Mouse (Mus musculus) left cerebral cortex, postnatal 14 days (tissue): Measurements from ENCODE around the gene Plekhg3. TPM values are rescaled to one million over a fixed set of nuclear protein-coding genes. Genes with fewer than 3 reads are reported as not detected.

Experiments used
- DNase-seq, 2 experiments: peaks; one replicate each; pipeline ENCODE4 v3.0.0; 2021 to 2022; ENCODE audit warnings: low spot score in 2 of 2, mixed read lengths in 1 of 2
- intact Hi-C: fragments of 180-260 bp; cut with DNase I; formaldehyde crosslinking; loops from one replicate; pipeline ENCODE4 v1.15.1; 2025
- total RNA-seq, 2 experiments: library from RNA; stranded (reverse); gene quantifications; 2 replicates each; pipeline ENCODE4 v1.2.3; 2021

Gene Plekhg3
- total RNA-seq, 2 experiments from 2014 or later = 7.0 to 9.7 TPM

DNA sequence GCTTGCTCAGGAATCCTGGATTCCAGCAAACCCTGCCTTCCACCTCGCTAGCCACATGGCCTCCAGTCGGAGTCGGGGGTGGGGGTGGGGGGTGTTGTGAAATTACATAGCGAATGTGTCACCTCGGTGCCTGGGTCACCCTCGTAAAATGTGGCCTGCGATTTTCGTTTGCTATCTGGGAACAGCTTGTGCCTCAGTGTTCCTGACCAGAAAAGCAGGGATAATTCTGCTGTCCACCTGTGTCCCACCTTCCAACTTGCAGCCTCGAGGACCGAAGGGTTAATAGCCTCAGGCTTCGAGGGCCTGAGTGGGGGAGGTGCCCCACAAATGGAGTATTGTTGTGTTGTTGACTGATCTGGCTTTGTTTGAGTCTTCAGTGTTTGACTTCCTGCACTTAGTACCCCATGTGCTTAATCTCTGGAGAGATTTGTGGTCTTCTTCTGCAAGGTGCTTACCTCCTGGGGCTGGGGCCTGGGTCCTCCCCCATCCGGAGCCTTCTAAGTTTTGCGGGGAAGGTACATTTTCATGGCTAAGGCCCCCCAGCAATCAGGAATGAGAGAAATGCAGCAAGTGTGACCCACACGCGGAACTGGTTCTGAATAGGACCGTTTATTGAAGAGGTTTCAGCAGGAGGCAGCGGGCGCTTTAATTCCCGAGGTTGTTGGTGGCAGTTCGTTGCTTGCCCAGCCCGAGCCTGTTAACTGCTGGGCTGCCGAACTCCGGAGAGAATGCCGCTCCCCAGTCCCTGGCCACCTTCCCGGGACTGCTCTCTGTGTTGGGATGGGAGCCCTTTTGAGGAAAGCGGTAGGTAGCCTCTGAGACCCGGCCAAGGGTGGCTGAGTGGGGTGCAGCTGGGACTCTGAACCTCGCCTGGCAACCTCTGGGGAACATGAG lies 15.9 kb downstream of the Plekhg3 start:
- intact Hi-C loops = no loop called here
- peak; percentile 30 for DNase-seq

GRCm38 (mm10) chr12:76547409-76548081 lies 16.9 kb downstream of the Plekhg3 start:
- intact Hi-C loops = no loop called here

DNA sequence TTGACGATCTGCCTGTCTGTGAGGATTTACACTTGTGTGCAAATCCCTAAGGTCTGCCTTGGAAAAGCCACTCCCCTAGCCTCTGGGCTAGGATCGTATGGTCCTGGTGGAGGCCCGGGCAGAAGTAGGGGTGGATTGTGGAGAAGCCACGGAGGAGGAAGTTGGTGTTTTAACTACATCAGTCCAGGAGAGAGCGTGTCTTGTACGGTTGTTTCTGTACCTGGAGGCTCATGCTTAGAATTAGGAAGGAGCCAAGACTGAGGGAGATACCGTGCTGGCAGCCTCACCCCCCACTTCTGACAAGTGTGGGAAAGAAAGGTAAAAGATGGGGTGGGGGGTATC lies 17.4 kb downstream of the Plekhg3 start:
- intact Hi-C loops = no loop called here
- DNase-seq = no peak

More at GRCm38 (mm10) chr12:76547409-76548081, 16.9 kb downstream of the Plekhg3 start:
- DNase-seq = no peak

GRCm38 (mm10) chr12:76549203-76549602 lies 18.5 kb downstream of the Plekhg3 start:
- DNase-seq = no peak
- intact Hi-C loops = no loop called here

DNA sequence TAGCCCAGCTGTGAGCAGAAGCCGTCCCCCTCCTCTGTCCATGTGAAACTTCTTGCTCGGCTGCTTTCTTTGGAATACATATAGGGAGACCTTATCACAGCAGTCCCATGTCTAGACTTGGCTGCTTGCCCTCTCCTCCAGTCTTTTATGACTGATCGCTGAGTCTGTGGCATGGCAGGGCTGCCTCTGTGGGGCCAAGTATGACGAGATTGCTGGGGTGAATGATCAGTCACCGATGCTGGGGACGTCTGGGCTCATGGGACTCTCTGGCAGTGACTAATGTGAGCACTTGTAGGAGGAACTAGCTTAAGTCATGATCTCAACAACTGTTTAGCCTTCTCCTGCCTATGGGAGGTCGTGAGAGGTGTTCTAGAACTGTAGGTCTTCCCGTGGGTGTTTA lies 21.6 kb downstream of the Plekhg3 start:
- DNase-seq = no peak
- intact Hi-C loops = no loop called here

GRCm38 (mm10) chr12:76552958-76553357 lies 22.3 kb downstream of the Plekhg3 start:
- DNase-seq = no peak
- intact Hi-C loops = no loop called here

GRCm38 (mm10) chr12:76553917-76554316 lies 23.2 kb downstream of the Plekhg3 start:
- DNase-seq = no peak
- intact Hi-C loops = no loop called here

- no peak for DNase-seq
These were observed 23.7 kb downstream of the Plekhg3 start for GRCm38 (mm10) chr12:76554392-76554791.

DNA sequence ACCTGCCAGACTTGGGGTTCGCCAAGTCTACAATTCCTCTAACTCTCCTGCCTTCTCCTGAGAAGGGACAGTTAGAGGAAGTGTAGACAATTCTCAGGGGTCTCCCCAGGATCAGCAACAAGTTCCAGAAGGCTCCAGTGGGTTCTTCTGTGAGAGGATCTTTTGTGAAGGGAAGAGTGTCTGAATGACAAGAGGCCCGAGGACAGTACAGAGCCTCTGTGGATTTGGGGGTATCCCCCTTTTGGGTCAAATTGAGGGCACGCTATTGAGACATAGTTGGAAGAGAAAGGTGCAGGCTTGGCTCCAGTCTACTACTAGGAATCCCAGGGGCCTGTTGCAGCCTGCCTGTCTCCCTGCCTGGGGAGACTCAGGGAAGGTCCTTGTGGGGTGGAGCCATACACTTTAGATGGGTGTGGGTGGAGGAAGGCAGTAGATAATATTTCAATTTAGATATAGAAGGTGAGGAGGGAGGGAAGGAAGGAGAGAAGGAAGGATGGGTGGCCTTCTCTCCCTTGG lies 24.2 kb downstream of the Plekhg3 start:
- no peak for DNase-seq
- intact Hi-C loops = no loop called here

More at GRCm38 (mm10) chr12:76554392-76554791, 23.7 kb downstream of the Plekhg3 start:
- intact Hi-C loops = no loop called here

DNA sequence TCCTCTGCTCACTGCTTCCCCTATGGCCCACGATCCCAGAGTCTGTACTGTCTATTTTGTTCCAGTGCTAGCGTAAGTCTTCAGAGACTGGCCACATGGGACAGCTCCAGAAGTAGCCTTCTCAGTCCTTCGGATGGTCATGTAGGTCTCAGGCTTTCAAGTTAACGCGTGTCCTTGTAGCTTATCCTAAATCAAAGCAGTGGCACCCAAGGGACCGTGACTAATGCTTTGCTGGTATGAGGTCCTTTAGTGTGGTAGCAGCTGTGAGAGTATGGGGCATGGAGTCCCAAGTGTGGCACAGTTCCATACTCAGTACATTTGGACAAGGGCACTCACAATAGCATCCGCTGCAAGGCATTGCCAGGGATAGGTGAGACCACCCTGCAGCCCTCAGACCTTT lies 25.5 kb downstream of the Plekhg3 start:
- intact Hi-C loops = no loop called here
- no peak for DNase-seq

DNA sequence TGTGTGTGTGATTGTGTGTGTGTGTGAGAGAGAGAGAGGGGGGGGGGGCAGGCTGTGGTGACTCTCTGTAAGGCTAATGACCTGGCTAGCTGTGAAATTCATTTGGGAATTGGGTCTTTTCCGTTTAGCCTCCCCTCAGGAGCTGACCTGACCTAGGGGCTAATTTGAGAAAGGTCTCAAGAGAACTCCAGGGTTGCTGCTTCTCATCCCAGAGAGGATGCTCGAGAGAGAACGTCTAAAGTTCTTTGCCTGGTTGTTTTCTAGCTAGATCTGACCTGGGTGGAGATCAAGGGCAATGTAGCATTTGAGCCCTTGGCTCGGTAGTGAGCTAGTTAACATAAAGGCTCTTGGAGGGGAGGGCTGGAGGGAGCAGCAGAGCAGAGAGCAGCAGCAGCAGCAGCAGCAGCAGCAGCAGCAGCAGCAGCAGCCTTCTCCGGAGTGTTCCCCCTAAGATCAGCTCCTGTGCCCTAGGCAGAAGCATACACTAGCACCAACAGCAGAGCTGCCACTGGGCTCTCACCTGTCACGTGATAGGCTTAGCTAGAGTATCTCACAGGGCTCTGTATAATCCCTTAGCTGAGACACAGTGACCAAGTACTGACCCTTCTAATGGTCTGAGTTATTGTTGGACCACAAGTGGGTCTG lies 26.2 kb downstream of the Plekhg3 start:
- DNase-seq = no peak
- intact Hi-C loops = no loop called here

DNA sequence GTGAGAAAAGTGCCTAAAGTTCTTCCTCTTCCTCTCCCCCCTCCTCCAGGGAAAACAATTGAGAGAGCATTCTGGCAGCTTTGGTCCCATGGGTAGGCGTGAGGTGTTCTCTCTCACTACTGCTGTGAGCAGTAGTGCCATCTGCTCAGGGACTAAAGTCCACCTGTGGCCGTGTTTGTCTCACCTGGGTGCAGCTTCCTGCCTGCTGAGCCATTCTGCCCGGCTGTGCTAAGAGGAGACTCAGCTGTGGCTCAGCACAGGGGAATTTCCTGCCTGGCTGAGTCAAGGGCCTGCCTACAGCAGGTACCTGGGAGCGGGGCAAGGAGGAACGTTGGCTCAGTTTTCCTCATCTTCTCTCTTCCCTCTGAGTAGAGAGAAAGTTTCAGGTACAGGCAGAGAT lies 27.5 kb downstream of the Plekhg3 start:
- intact Hi-C loops = no loop called here
- DNase-seq = no peak

DNA sequence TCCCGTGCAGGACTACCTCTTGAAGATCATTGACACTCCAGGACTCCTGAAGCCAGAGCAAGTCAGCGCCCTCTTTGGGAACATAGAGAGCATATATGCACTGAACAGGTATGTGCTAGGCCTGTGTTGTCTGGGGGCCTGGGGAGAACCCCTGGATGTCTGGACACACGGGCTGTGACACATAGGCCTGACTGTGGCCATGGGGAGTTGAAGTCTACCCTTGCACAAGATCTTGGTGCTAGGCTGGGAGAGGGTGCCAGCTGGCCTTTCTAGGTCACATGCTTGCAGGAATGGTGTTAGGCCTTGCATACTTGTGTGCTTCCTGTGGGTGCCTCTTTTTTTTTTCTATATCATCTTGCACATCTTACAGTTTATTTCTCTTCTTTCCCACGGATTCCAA lies 31.5 kb downstream of the Plekhg3 start:
- DNase-seq = no peak
- intact Hi-C loops = no loop called here

DNA sequence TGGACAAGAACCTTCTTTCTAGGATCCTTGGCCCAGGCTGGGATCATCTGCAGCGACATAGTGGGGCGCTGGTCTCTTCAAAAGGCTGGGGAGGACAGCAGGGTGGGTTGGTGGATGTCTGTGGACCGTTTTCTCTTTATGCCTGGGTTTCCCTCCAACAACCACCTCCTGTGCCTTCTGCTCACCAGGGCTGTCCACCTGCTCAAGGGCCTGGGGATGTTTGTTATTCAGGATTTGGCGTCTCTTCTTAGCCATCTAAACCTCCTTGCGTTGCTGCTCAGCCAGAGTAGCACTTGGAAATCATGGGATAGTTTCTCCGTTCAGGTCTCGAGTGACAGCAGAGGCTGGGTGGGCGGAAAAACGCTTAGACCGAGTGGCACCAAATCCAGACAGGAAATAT lies 35.6 kb downstream of the Plekhg3 start:
- intact Hi-C loops = no loop called here
- DNase-seq = no peak

- DNase-seq = no peak
- intact Hi-C loops = no loop called here
These were observed 39.7 kb downstream of the Plekhg3 start for GRCm38 (mm10) chr12:76570221-76570940.

DNA sequence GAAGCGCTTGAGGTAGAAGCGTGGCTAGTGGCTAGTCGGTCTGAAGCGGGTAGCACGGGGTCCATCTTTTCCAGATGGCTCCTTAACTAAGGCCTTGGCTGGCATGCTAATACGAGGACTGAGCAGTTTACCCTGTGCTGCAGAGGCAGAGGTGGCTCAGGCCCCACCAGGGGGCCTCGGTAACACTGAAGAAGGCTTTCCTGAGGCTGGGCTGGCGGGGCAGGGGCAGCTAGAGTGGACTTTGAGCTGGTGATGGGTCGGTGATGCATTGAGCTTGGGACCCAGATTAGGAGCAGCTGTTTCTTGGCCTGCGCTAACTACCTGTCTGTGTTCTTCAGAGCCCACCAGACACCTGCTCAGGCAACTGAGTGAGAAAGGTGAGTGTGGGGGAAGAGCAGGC lies 40.6 kb downstream of the Plekhg3 start:
- intact Hi-C loops = no loop called here

GRCm38 (mm10) chr12:76572261-76573251 lies 41.9 kb downstream of the Plekhg3 start:
- intact Hi-C loops = no loop called here
- DNase-seq = no peak

More for the DNA sequence above, 40.6 kb downstream of the Plekhg3 start:
- no peak for DNase-seq

- intact Hi-C loops = no loop called here
- DNase-seq = no peak
These were observed 42.7 kb downstream of the Plekhg3 start for GRCm38 (mm10) chr12:76573381-76573780.
